Comparison of ENCODE assay signal across 4 mouse cellular contexts in the genomic region with DNA sequence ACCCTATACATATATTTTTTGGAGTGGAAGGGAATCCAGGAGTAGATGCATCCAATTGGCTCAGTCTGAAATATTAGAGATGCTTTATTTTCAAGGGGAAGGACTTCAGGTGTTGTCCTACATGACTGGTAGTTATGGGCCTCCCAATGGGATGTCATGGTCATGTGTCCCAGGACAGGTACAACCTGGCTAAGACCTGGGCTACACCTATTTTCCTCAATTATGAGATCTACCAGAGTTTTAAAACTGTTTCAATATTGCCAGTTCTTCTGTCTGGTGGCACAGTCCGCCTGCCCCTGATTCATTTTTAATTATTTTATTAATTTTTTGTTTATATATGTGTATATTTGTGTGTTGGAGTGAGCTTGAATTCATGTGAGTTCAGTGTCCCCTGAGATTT.
DNase-seq lines count a peak whose midpoint lies in the region; ATAC-seq and TF ChIP-seq lines count a peak whose summit lies in the region.
"Not testable (repeated sequence)": the region's sequence is repeated elsewhere in the genome, so short reads cannot be mapped to it uniquely, and the experiment has no call there.

No protein-coding gene starts in this region.

- ATAC-seq in forebrain, embryonic 11.5 days (replicated peaks; ENCODE audit: low FRiP score); heart, postnatal 0 days (ENCODE audit: insufficient read depth, low read depth); liver, postnatal 0 days: not testable (repeated sequence)
- ATAC-seq in intestine, embryonic 14.5 days (replicated peaks; ENCODE audit: low FRiP score, low TSS enrichment, low read depth) = 0 out of 2 replicates have a peak, but pooled peaks have one; percentile 23

- TF ChIP-seq EP300 in heart, postnatal 0 days (IDR thresholded peaks at IDR 0.05; ENCODE audit: low read depth); liver, postnatal 0 days (IDR thresholded peaks at IDR 0.05; ENCODE audit: low read depth): not testable (repeated sequence)

- WGBS in forebrain, embryonic 11.5 days = 61% methylated on average over 1 of the region's 1 CpGs
- WGBS in heart, postnatal 0 days = 46% methylated on average over 1 of the region's 1 CpGs
- WGBS in intestine, embryonic 14.5 days = 72% methylated on average over 1 of the region's 1 CpGs
- 38% methylated on average over 1 of the region's 1 CpGs for WGBS in liver, postnatal 0 days (ENCODE audit: insufficient replicate concordance)

- H3K4me1 ChIP-seq in forebrain, embryonic 11.5 days (replicated peaks; ENCODE audit: control insufficient read depth, insufficient read depth, low read length); heart, postnatal 0 days (ENCODE audit: control insufficient read depth, insufficient read depth); intestine, embryonic 14.5 days (replicated peaks; ENCODE audit: control insufficient read depth, insufficient read depth, low read length); liver, postnatal 0 days (ENCODE audit: insufficient read depth): not testable (repeated sequence)

- TF ChIP-seq CTCF in heart, postnatal 0 days (IDR thresholded peaks at IDR 0.05; ENCODE audit: low read depth); liver, postnatal 0 days (IDR thresholded peaks at IDR 0.05; ENCODE audit: low read depth): not testable (repeated sequence)

- H3K4me2 ChIP-seq in forebrain, embryonic 11.5 days (ENCODE audit: low read depth, low read length, severe bottlenecking); heart, postnatal 0 days (ENCODE audit: low read depth, low read length); intestine, embryonic 14.5 days (ENCODE audit: low read length); liver, postnatal 0 days (ENCODE audit: low read depth, low read length): not testable (repeated sequence)

- not testable (repeated sequence) for H3K9ac ChIP-seq in forebrain, embryonic 11.5 days (ENCODE audit: low read length); heart, postnatal 0 days (replicated peaks; ENCODE audit: low read depth, low read length); intestine, embryonic 14.5 days (ENCODE audit: low read length); liver, postnatal 0 days (replicated peaks)

- H3K36me3 ChIP-seq in forebrain, embryonic 11.5 days (ENCODE audit: control insufficient read depth, insufficient read depth, low read length); heart, postnatal 0 days (replicated peaks; ENCODE audit: control insufficient read depth, insufficient read depth, low read length); intestine, embryonic 14.5 days (ENCODE audit: control insufficient read depth, insufficient read depth, low read length); liver, postnatal 0 days (replicated peaks; ENCODE audit: insufficient read depth, low read length): not testable (repeated sequence)

- H3K27me3 ChIP-seq in forebrain, embryonic 11.5 days (ENCODE audit: control insufficient read depth, insufficient read depth, low read length); heart, postnatal 0 days (ENCODE audit: control insufficient read depth, insufficient read depth, low read length); intestine, embryonic 14.5 days (replicated peaks; ENCODE audit: control insufficient read depth, insufficient read depth, low read length); liver, postnatal 0 days (ENCODE audit: insufficient read depth, low read length): not testable (repeated sequence)

- peaks cover 18% of the 10 kb centered on the region; the same call in 1 of the 2 replicates for H3K9me3 ChIP-seq in forebrain, embryonic 11.5 days (ENCODE audit: control insufficient read depth, low read length)
- H3K9me3 ChIP-seq in heart, postnatal 0 days (replicated peaks; ENCODE audit: control insufficient read depth, low read length) = peaks cover 29% of the 10 kb centered on the region
- peaks cover 11% of the 10 kb centered on the region; the same call in 1 of the 2 replicates for H3K9me3 ChIP-seq in intestine, embryonic 14.5 days (ENCODE audit: control insufficient read depth, low read length)
- not testable (repeated sequence) for H3K9me3 ChIP-seq in liver, postnatal 0 days (ENCODE audit: low read length)

- peak; percentile 32 for DNase-seq in forebrain, embryonic 11.5 days (ENCODE audit: low spot score)
- DNase-seq in heart, postnatal 0 days (ENCODE audit: low spot score) = peak; percentile 1
- not testable (repeated sequence) for DNase-seq in intestine, embryonic 14.5 days (ENCODE audit: low spot score)
- peak; percentile 5 for DNase-seq in liver, postnatal 0 days

- H3K4me3 ChIP-seq in forebrain, embryonic 11.5 days (ENCODE audit: low read depth, low read length); heart, postnatal 0 days (ENCODE audit: low read depth, low read length); intestine, embryonic 14.5 days (ENCODE audit: low read depth, low read length); liver, postnatal 0 days (ENCODE audit: low read depth, low read length): not testable (repeated sequence)

- H3K27ac ChIP-seq in forebrain, embryonic 11.5 days (ENCODE audit: low read depth, low read length); heart, postnatal 0 days (ENCODE audit: low read depth); intestine, embryonic 14.5 days (ENCODE audit: low read depth); liver, postnatal 0 days (ENCODE audit: low read depth): not testable (repeated sequence)
